Mouse (Mus musculus) embryonic facial prominence, embryonic 10.5 days (tissue): ENCODE measurements around the gene Tigd2. TPM values are rescaled to one million over a fixed set of nuclear protein-coding genes. Genes with fewer than 3 reads are reported as not detected.
"Not testable (repeated sequence)": the region's sequence is repeated elsewhere in the genome, so short reads cannot be mapped to it uniquely, and the experiment has no call there.

ENCODE experiments used
- DNase-seq: peaks from one replicate; pipeline ENCODE4 v3.0.0-alpha.2; 2017; ENCODE audit warnings: low spot score
- H3K27ac ChIP-seq: fragments of 300-500 bp; sonication (generic); replicated peaks from 2 replicates; pipeline ENCODE4 v1.5.1; 2016; ENCODE audit warnings: mild to moderate bottlenecking
- H3K27me3 ChIP-seq: fragments of 300-500 bp; sonication (generic); replicated peaks from 2 replicates; pipeline ENCODE4 v1.6.1; 2016; ENCODE audit warnings: low read depth, mild to moderate bottlenecking; ENCODE audit not compliant: poor library complexity, severe bottlenecking
- H3K36me3 ChIP-seq: fragments of 300-500 bp; sonication (generic); replicated peaks from 2 replicates; pipeline ENCODE4 v1.6.1; 2016; ENCODE audit warnings: mild to moderate bottlenecking, moderate library complexity
- H3K4me1 ChIP-seq: fragments of 300-500 bp; sonication (generic); 2 replicates; pipeline ENCODE4 v1.6.1; 2016
- H3K4me3 ChIP-seq: fragments of 300-500 bp; sonication (generic); 2 replicates; pipeline ENCODE4 v1.5.1; 2016; ENCODE audit warnings: mild to moderate bottlenecking, moderate library complexity
- H3K9me3 ChIP-seq: fragments of 300-500 bp; sonication (generic); 2 replicates; pipeline ENCODE4 v1.6.1; 2016; ENCODE audit warnings: mild to moderate bottlenecking
- WGBS: fragments of 180-500 bp; shearing (Covaris S2); methylation state at CpG from one replicate; pipeline ENCODE4 v1.1.7; 2016; 5-methylcytosine and 5-hydroxymethylcytosine counted together
- polyA plus RNA-seq: library from polyadenylated mRNA; unstranded; fragments of >200 nt; fragmentation: Nextera tagmentation; extraction: Ambion mirVana; gene quantifications from 2 replicates; pipeline ENCODE4 v1.2.1, GENCODE M21; 2016

Tigd2 gene
- polyA plus RNA-seq: 8.9 and 10.4 TPM in 2 replicates

- under 1% methylated on average over 62 of the region's 62 CpGs for WGBS
- Histone ChIP-seq H3K4me1 (peaks cover 4% of the 10 kb centered on the region), H3K27me3 (no peaks in the 10 kb centered on the region), H3K4me3 (peak within 1 kb of the TSS; percentile 83), H3K9me3 (no peaks in the 10 kb centered on the region), H3K36me3 (peaks cover 13% of the 10 kb centered on the region), H3K27ac (peak within 1 kb of the TSS; percentile 93)
- peak; percentile 97 for DNase-seq
Measured at GRCm38 (mm10) chr6:59208685-59209298, at the start of gene Tigd2. TSS of gene Tigd2 (plus strand) at chr6:59208870.

- WGBS: 88% methylated on average over 4 of the region's 4 CpGs
- no peaks in the 10 kb centered on the region for H3K9me3 ChIP-seq
- H3K27me3 ChIP-seq: no peaks in the 10 kb centered on the region
- DNase-seq: no peak
- no peak overlapping the region for H3K4me3 ChIP-seq
- no peak overlapping the region for H3K27ac ChIP-seq
- no peaks in the 10 kb centered on the region for H3K4me1 ChIP-seq
- H3K36me3 ChIP-seq: no peaks in the 10 kb centered on the region
Measured at GRCm38 (mm10) chr6:59161801-59162478, 46.7 kb upstream of the Tigd2 start.

- Histone ChIP-seq H3K27ac (no peak overlapping the region), H3K4me1 (no peaks in the 10 kb centered on the region), H3K4me3 (no peak overlapping the region), H3K9me3 (no peaks in the 10 kb centered on the region), H3K27me3 (no peaks in the 10 kb centered on the region), H3K36me3 (no peaks in the 10 kb centered on the region)
- WGBS: 82% methylated on average over 2 of the region's 2 CpGs
- no peak for DNase-seq
Measured at GRCm38 (mm10) chr6:59162887-59163286, 45.8 kb upstream of the Tigd2 start.

GRCm38 (mm10) chr6:59163407-59163806 is 45.3 kb upstream of the Tigd2 start:
- H3K4me3 ChIP-seq: no peak overlapping the region
- DNase-seq: no peak
- no peak overlapping the region for H3K27ac ChIP-seq
- no peaks in the 10 kb centered on the region for H3K4me1 ChIP-seq
- 87% methylated on average over 3 of the region's 3 CpGs for WGBS
- no peaks in the 10 kb centered on the region for H3K27me3 ChIP-seq
- H3K36me3 ChIP-seq: no peaks in the 10 kb centered on the region
- no peaks in the 10 kb centered on the region for H3K9me3 ChIP-seq

GRCm38 (mm10) chr6:59168939-59169338 is 39.7 kb upstream of the Tigd2 start:
- no peaks in the 10 kb centered on the region for H3K4me1 ChIP-seq
- no peaks in the 10 kb centered on the region for H3K9me3 ChIP-seq
- H3K27me3 ChIP-seq: no peaks in the 10 kb centered on the region
- H3K36me3 ChIP-seq: no peaks in the 10 kb centered on the region
- DNase-seq: no peak
- WGBS: 21% methylated on average over 2 of the region's 2 CpGs
- no peak overlapping the region for H3K27ac ChIP-seq
- no peak overlapping the region for H3K4me3 ChIP-seq

GRCm38 (mm10) chr6:59171230-59171629 is 37.4 kb upstream of the Tigd2 start:
- Histone ChIP-seq H3K9me3 (no peaks in the 10 kb centered on the region), H3K27me3 (no peaks in the 10 kb centered on the region), H3K27ac (no peak overlapping the region), H3K36me3 (no peaks in the 10 kb centered on the region), H3K4me1 (no peaks in the 10 kb centered on the region), H3K4me3 (no peak overlapping the region)
- no peak for DNase-seq
- 86% methylated on average over 3 of the region's 3 CpGs for WGBS

GRCm38 (mm10) chr6:59173940-59174339 is 34.7 kb upstream of the Tigd2 start:
- Histone ChIP-seq H3K9me3 (no peaks in the 10 kb centered on the region), H3K27ac (no peak overlapping the region), H3K4me3 (no peak overlapping the region), H3K4me1 (no peaks in the 10 kb centered on the region), H3K27me3 (no peaks in the 10 kb centered on the region), H3K36me3 (no peaks in the 10 kb centered on the region)
- WGBS: 94% methylated on average over 1 of the region's 1 CpGs
- no peak for DNase-seq

- no peak for DNase-seq
- Histone ChIP-seq H3K9me3 (no peaks in the 10 kb centered on the region), H3K27ac (no peak overlapping the region), H3K4me3 (no peak overlapping the region), H3K4me1 (no peaks in the 10 kb centered on the region), H3K27me3 (no peaks in the 10 kb centered on the region), H3K36me3 (no peaks in the 10 kb centered on the region)
- 91% methylated on average over 3 of the region's 3 CpGs for WGBS
Measured at GRCm38 (mm10) chr6:59178051-59178450, 30.6 kb upstream of the Tigd2 start.

- Histone ChIP-seq H3K27me3 (no peaks in the 10 kb centered on the region), H3K36me3 (no peaks in the 10 kb centered on the region), H3K4me3 (no peak overlapping the region), H3K27ac (no peak overlapping the region), H3K9me3 (no peaks in the 10 kb centered on the region), H3K4me1 (no peaks in the 10 kb centered on the region)
- peak; percentile 36 for DNase-seq
- 48% methylated on average over 7 of the region's 7 CpGs for WGBS
Measured at GRCm38 (mm10) chr6:59180376-59180996, 28.2 kb upstream of the Tigd2 start.

- Histone ChIP-seq H3K4me3 (no peak overlapping the region), H3K27ac (no peak overlapping the region), H3K9me3 (no peaks in the 10 kb centered on the region), H3K27me3 (no peaks in the 10 kb centered on the region), H3K36me3 (no peaks in the 10 kb centered on the region), H3K4me1 (no peaks in the 10 kb centered on the region)
- DNase-seq: no peak
- WGBS: 76% methylated on average over 13 of the region's 13 CpGs
Measured at GRCm38 (mm10) chr6:59185010-59185699, 23.5 kb upstream of the Tigd2 start.

GRCm38 (mm10) chr6:59190006-59190405 is 18.7 kb upstream of the Tigd2 start:
- no peaks in the 10 kb centered on the region for H3K27me3 ChIP-seq
- H3K4me1 ChIP-seq: no peaks in the 10 kb centered on the region
- 76% methylated on average over 1 of the region's 1 CpGs for WGBS
- no peak for DNase-seq
- H3K4me3 ChIP-seq: no peak overlapping the region
- H3K27ac ChIP-seq: no peak overlapping the region
- H3K36me3 ChIP-seq: no peaks in the 10 kb centered on the region
- no peaks in the 10 kb centered on the region for H3K9me3 ChIP-seq

- H3K27ac ChIP-seq, H3K9me3 ChIP-seq, H3K36me3 ChIP-seq, H3K4me3 ChIP-seq, DNase-seq, H3K27me3 ChIP-seq, H3K4me1 ChIP-seq: not testable (repeated sequence)
- 78% methylated on average over 3 of the region's 3 CpGs for WGBS
Measured at GRCm38 (mm10) chr6:59194518-59194917, 14.2 kb upstream of the Tigd2 start.
